Mouse (Mus musculus) bone marrow macrophage, adult 2 months (primary cell): Measurements from ENCODE around the gene Ptpra.

Experiments used
- CTCF ChIP-seq: IDR thresholded peaks from 2 replicates; pipeline ENCODE4 v1.5.1; 2012; ENCODE audit warnings: low read depth, mild to moderate bottlenecking, low read length, moderate library complexity
- POLR2A ChIP-seq: IDR thresholded peaks from 2 replicates; pipeline ENCODE4 v1.6.1; 2012; ENCODE audit warnings: mild to moderate bottlenecking, low read depth, low read length, borderline replicate concordance

DNA sequence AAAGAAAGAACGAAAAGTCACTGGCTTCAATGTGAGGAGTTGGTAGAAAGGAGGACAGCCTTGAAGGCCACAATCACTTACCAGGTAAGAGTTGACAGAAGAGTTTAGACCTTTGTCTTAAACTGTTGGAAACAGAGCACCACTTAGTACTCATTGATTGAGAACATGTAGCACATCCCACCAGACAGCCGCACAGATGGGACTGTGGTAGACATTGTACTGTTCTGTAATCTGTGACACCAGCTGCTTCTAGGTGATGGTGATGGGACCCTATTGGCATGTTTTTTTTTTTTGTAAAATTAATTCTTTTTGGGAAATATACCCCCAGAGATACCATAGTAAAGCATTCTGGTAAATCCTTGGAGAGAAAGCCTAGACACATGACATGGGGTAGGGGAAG, 71.8 kb downstream of the Ptpra start:
- TF ChIP-seq POLR2A (no peak), CTCF (no peak)
